8 mouse cellular contexts compared by ENCODE assay signal in genomic region chr2:33365703-33366471, GRCm38 (mm10). TPM values are rescaled to one million over a fixed set of nuclear protein-coding genes. Genes with fewer than 3 reads are reported as not detected.
DNase-seq lines count a peak whose midpoint lies in the region; ATAC-seq and TF ChIP-seq lines count a peak whose summit lies in the region.
"Had no signal": no experiment of that assay in that cellular context is flagged by ENCODE, and none has a peak within 500 bp of the region (broad histone marks: within the 10 kb centered on the region; RNA-seq: fewer than 3 reads in every experiment).

No protein-coding gene starts in this region.

- H3K27me3 ChIP-seq in forebrain, embryonic 14.5 days (replicated peaks; ENCODE audit: control insufficient read depth, insufficient read depth, low read length) = no peaks in the 10 kb centered on the region
- H3K27me3 ChIP-seq in heart, postnatal 0 days (ENCODE audit: control insufficient read depth, insufficient read depth, low read length) = no peaks in the 10 kb centered on the region
- no peaks in the 10 kb centered on the region for H3K27me3 ChIP-seq in midbrain, embryonic 14.5 days (ENCODE audit: control insufficient read depth, insufficient read depth, low read length)
- H3K27me3 ChIP-seq: Patski had no signal

- TF ChIP-seq EP300 in heart, postnatal 0 days (IDR thresholded peaks at IDR 0.05; ENCODE audit: low read depth) = no peak

- peak; percentile 64 for DNase-seq in kidney, adult 9 months
- no peak for DNase-seq in kidney, adult 18-20 months
- DNase-seq in forebrain, embryonic 14.5 days (ENCODE audit: low spot score) = peak; percentile 90
- DNase-seq in heart, postnatal 0 days (ENCODE audit: low spot score) = peak; percentile 22
- DNase-seq in midbrain, embryonic 14.5 days = peak; percentile 67
- no peak for DNase-seq in adrenal gland, postnatal 14 days
- DNase-seq in spleen, postnatal 10 days (ENCODE audit: low spot score in 2 of 2) = no peak

- peak overlapping the region; percentile 17; the same call in 1 of the 2 replicates for H3K9ac ChIP-seq in forebrain, embryonic 14.5 days (ENCODE audit: low read length)
- no peak overlapping the region for H3K9ac ChIP-seq in heart, postnatal 0 days (replicated peaks; ENCODE audit: low read depth, low read length)
- H3K9ac ChIP-seq in midbrain, embryonic 14.5 days (replicated peaks; ENCODE audit: low read length) = 0 out of 2 replicates have a peak overlapping the region, but pooled peaks have one; percentile 0

- no peak for TF ChIP-seq CTCF in heart, postnatal 0 days (IDR thresholded peaks at IDR 0.05; ENCODE audit: low read depth)

- peaks cover 8% of the 10 kb centered on the region; the same call in 1 of the 2 replicates for H3K36me3 ChIP-seq in forebrain, embryonic 14.5 days (ENCODE audit: control insufficient read depth, insufficient read depth, low read length)
- H3K36me3 ChIP-seq in heart, postnatal 0 days (replicated peaks; ENCODE audit: control insufficient read depth, insufficient read depth, low read length) = no peaks in the 10 kb centered on the region
- H3K36me3 ChIP-seq in midbrain, embryonic 14.5 days (ENCODE audit: control insufficient read depth, insufficient read depth, low read length) = peaks cover 16% of the 10 kb centered on the region; the same call in 1 of the 2 replicates

- no peak overlapping the region for H3K4me3 ChIP-seq in forebrain, embryonic 14.5 days (ENCODE audit: low read depth, low read length)
- H3K4me3 ChIP-seq in heart, postnatal 0 days (ENCODE audit: low read depth, low read length) = no peak overlapping the region
- H3K4me3 ChIP-seq in midbrain, embryonic 14.5 days (replicated peaks; ENCODE audit: low read depth, low read length) = no peak overlapping the region

- H3K4me2 ChIP-seq in forebrain, embryonic 14.5 days (ENCODE audit: low read length) = peak overlapping the region; percentile 12; the same call in 1 of the 2 replicates
- no peak overlapping the region for H3K4me2 ChIP-seq in heart, postnatal 0 days (ENCODE audit: low read depth, low read length)
- no peak overlapping the region for H3K4me2 ChIP-seq in midbrain, embryonic 14.5 days (ENCODE audit: low read length)

- no peaks in the 10 kb centered on the region for H3K9me3 ChIP-seq in forebrain, embryonic 14.5 days (replicated peaks; ENCODE audit: control insufficient read depth, low read length)
- no peaks in the 10 kb centered on the region for H3K9me3 ChIP-seq in heart, postnatal 0 days (replicated peaks; ENCODE audit: control insufficient read depth, low read length)
- H3K9me3 ChIP-seq in midbrain, embryonic 14.5 days (ENCODE audit: control insufficient read depth, low read length) = no peaks in the 10 kb centered on the region

- H3K4me1 ChIP-seq in forebrain, embryonic 14.5 days (ENCODE audit: control insufficient read depth, insufficient read depth, low read length) = peaks cover 24% of the 10 kb centered on the region
- H3K4me1 ChIP-seq in heart, postnatal 0 days (ENCODE audit: control insufficient read depth, insufficient read depth) = peaks cover 5% of the 10 kb centered on the region; the same call in 1 of the 2 replicates
- peaks cover 22% of the 10 kb centered on the region for H3K4me1 ChIP-seq in midbrain, embryonic 14.5 days (ENCODE audit: control insufficient read depth, insufficient read depth, low read length)

- WGBS in forebrain, embryonic 14.5 days = 36% methylated on average over 9 of the region's 9 CpGs
- WGBS in heart, postnatal 0 days = 35% methylated on average over 9 of the region's 9 CpGs
- 50% methylated on average over 9 of the region's 9 CpGs for WGBS in midbrain, embryonic 14.5 days

- H3K27ac ChIP-seq in forebrain, embryonic 14.5 days (ENCODE audit: low read depth, low read length) = peak overlapping the region; percentile 85
- 0 out of 2 replicates have a peak overlapping the region, but pooled peaks have one; percentile 18 for H3K27ac ChIP-seq in heart, postnatal 0 days (ENCODE audit: low read depth)
- H3K27ac ChIP-seq in midbrain, embryonic 14.5 days (replicated peaks; ENCODE audit: low read depth, low read length) = peak overlapping the region; percentile 28; the same call in 1 of the 2 replicates

- ATAC-seq in forebrain, embryonic 14.5 days = peak; percentile 84
- peak; percentile 36; the same call in 1 of the 2 replicates for ATAC-seq in heart, postnatal 0 days (ENCODE audit: insufficient read depth, low read depth)
- peak; percentile 61; the same call in 1 of the 2 replicates for ATAC-seq in midbrain, embryonic 14.5 days (ENCODE audit: low FRiP score, low TSS enrichment)
- ATAC-seq: Patski had no signal

RNA-seq across cellular contexts. Expression of gene Ralgps1, which starts 5.4 kb away (rescaled TPM):
- polyA plus RNA-seq in forebrain, embryonic 14.5 days (2014; fragmentation: Nextera tagmentation; extraction: Ambion mirVana) = 32.6 and 40.2 TPM in 2 replicates
- 3.4 and 6.9 TPM in 2 replicates for total RNA-seq in heart, postnatal 0 days (2014; rRNA removed; ENCODE audit: low replicate concordance)
- polyA plus RNA-seq in heart, postnatal 0 days (2015; fragmentation: Nextera tagmentation; extraction: Ambion mirVana) = 2.7 and 3.2 TPM in 2 replicates
- 41.1 and 58.8 TPM in 2 replicates for polyA plus RNA-seq in midbrain, embryonic 14.5 days (2014; fragmentation: Nextera tagmentation; extraction: Ambion mirVana)
- 3.7 and 5.2 TPM in 2 replicates for total RNA-seq in adrenal gland, postnatal 14 days (2021)

Comparison
In these comparisons a context has a peak if more than half of its experiments do, and no peak if none do; other contexts are left out.
1. DNase-seq: peak in kidney, adult 9 months (single experiment), forebrain, embryonic 14.5 days (single experiment), heart, postnatal 0 days (single experiment) and midbrain, embryonic 14.5 days (single experiment); none in kidney, adult 18-20 months (single experiment), adrenal gland, postnatal 14 days (single experiment) and spleen, postnatal 10 days (0 of 2).
2. H3K27ac ChIP-seq: peak in every context shown above with its lines; median percentile 85 in forebrain, embryonic 14.5 days; 28 in midbrain, embryonic 14.5 days; 18 in heart, postnatal 0 days.
3. Peak in every context shown above with its lines, with median percentiles within 50 percentile points of each other: ATAC-seq.